In the genomic region with DNA sequence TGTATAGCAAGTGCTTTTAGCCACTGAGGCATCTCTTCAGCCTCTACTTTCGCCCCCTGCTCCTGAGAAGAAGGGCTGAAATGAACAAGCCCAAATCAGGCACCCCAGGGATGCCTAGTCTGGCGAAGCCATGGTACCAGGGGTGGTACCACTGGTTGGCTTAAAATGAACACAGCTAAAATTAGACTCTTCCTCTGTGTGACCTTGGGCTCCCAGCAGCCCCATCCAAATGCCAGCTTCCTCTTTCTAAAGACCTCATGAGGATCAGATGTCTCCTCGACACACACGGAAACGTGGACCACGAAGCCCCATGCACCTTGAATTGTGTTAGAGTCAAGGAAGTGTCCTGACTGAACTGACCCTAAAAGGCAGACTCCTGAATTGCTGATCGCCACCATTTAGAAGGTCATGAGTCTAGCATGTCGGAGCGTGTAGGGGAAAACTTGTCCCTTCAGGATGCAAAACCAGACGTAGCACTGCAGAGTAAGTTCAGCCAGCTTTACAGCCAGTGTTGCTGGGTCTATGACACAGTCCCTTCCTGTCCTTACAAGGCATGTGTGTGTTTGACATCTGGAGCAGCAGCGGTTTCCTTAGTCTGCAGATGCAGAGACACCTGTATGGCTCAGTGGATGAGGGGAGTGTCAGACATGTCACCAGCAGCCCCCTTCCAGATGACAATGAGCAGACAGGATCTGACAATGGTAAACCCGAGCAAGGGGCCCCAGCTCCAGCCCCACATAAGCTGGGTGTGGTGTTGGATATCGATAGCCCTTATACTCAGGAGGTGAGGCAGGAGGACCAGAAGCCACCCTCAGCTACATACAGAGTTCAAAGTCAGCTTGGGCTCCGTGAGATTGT, we compare ENCODE assay signal across 11 mouse cellular contexts. TPM values are rescaled to one million over a fixed set of nuclear protein-coding genes. Genes with fewer than 3 reads are reported as not detected.
DNase-seq lines count a peak whose midpoint lies in the region; ATAC-seq lines count a peak whose summit lies in the region.
"Had no signal": no experiment of that assay in that cellular context is flagged by ENCODE, and none has a peak within 500 bp of the region (broad histone marks: within the 10 kb centered on the region; RNA-seq: fewer than 3 reads in every experiment).

No protein-coding gene starts in this region.

- peak overlapping the region; percentile 20; the same call in 1 of the 2 replicates for H3K9ac ChIP-seq in kidney, embryonic 14.5 days (ENCODE audit: low read depth, low read length)
- peak overlapping the region; percentile 47; the same call in 1 of the 2 replicates for H3K9ac ChIP-seq in stomach, embryonic 16.5 days (ENCODE audit: low read length)
- H3K9ac ChIP-seq: forebrain, embryonic 15.5 days; liver, embryonic 13.5 days; midbrain, embryonic 13.5 days had no signal

- H3K4me3 ChIP-seq in kidney, embryonic 14.5 days (ENCODE audit: low read length) = no peak overlapping the region
- H3K4me3 ChIP-seq in stomach, embryonic 16.5 days (replicated peaks; ENCODE audit: low read length) = no peak overlapping the region
- H3K4me3 ChIP-seq: forebrain, embryonic 15.5 days; liver, embryonic 13.5 days; midbrain, embryonic 13.5 days had no signal

- H3K4me2 ChIP-seq in kidney, embryonic 14.5 days (replicated peaks; ENCODE audit: low read depth, low read length) = no peak overlapping the region
- H3K4me2 ChIP-seq in stomach, embryonic 16.5 days (ENCODE audit: low read depth, low read length) = no peak overlapping the region
- H3K4me2 ChIP-seq: forebrain, embryonic 15.5 days; midbrain, embryonic 13.5 days had no signal

- no peak for ATAC-seq in kidney, embryonic 14.5 days (ENCODE audit: low FRiP score, low TSS enrichment)
- ATAC-seq in stomach, embryonic 16.5 days (ENCODE audit: insufficient read depth, low FRiP score) = no peak
- ATAC-seq: midbrain, embryonic 13.5 days had no signal

- intact Hi-C loops in heart, postnatal 10 days (cut with DNase I) = loop anchor here (5.0 to 10.0 kb wide), 2 partner anchors 73 to 205 kb away; a partner anchor contains a TSS
- intact Hi-C loops in left cerebral cortex, postnatal 36 days (cut with DNase I) = no loop called here

- WGBS in kidney, embryonic 14.5 days = 77% methylated on average over 14 of the region's 14 CpGs
- WGBS in stomach, embryonic 16.5 days = 73% methylated on average over 14 of the region's 14 CpGs

- H3K4me1 ChIP-seq in kidney, embryonic 14.5 days (ENCODE audit: control insufficient read depth, insufficient read depth, low read length) = peaks cover 32% of the 10 kb centered on the region
- H3K4me1 ChIP-seq in stomach, embryonic 16.5 days (ENCODE audit: control insufficient read depth, insufficient read depth, low read length) = peaks cover 46% of the 10 kb centered on the region

- no peaks in the 10 kb centered on the region for H3K36me3 ChIP-seq in kidney, embryonic 14.5 days (ENCODE audit: control insufficient read depth, insufficient read depth, low read length)
- no peaks in the 10 kb centered on the region for H3K36me3 ChIP-seq in stomach, embryonic 16.5 days (ENCODE audit: control insufficient read depth, insufficient read depth, low read length)
- H3K36me3 ChIP-seq: forebrain, embryonic 15.5 days; liver, embryonic 13.5 days; midbrain, embryonic 13.5 days had no signal

- H3K27ac ChIP-seq in kidney, embryonic 14.5 days (ENCODE audit: low read depth, low read length) = no peak overlapping the region
- no peak overlapping the region for H3K27ac ChIP-seq in stomach, embryonic 16.5 days (ENCODE audit: low read length)
- H3K27ac ChIP-seq: forebrain, embryonic 15.5 days; liver, embryonic 13.5 days; midbrain, embryonic 13.5 days had no signal

- H3K9me3 ChIP-seq in kidney, embryonic 14.5 days (ENCODE audit: control insufficient read depth, low read length) = no peaks in the 10 kb centered on the region
- no peaks in the 10 kb centered on the region for H3K9me3 ChIP-seq in stomach, embryonic 16.5 days (replicated peaks; ENCODE audit: control insufficient read depth, low read length)
- H3K9me3 ChIP-seq: forebrain, embryonic 15.5 days; liver, embryonic 13.5 days; midbrain, embryonic 13.5 days had no signal

- DNase-seq in cerebellum, adult 11-12 months = peak; percentile 65
- DNase-seq in cerebellum, postnatal 4 days (ENCODE audit: low spot score in 2 of 2) = no peak
- DNase-seq in kidney, adult 11 months = no peak
- peak; percentile 51 to 63 for DNase-seq in heart, postnatal 10 days
- no peak for DNase-seq in adipocyte (ENCODE audit: low spot score)
- no peak for DNase-seq in left cerebral cortex, postnatal 36 days (ENCODE audit: low spot score in 2 of 2)
- DNase-seq: liver, embryonic 13.5 days had no signal

- no peaks in the 10 kb centered on the region for H3K27me3 ChIP-seq in kidney, embryonic 14.5 days (ENCODE audit: control insufficient read depth, insufficient read depth, low read length)
- H3K27me3 ChIP-seq in stomach, embryonic 16.5 days (ENCODE audit: control insufficient read depth, insufficient read depth, low read length) = no peaks in the 10 kb centered on the region

RNA-seq across cellular contexts. Expression of a gene that starts 4.2 kb away (rescaled TPM):
- polyA plus RNA-seq in kidney, embryonic 14.5 days (2014; fragmentation: Nextera tagmentation; extraction: Ambion mirVana) = 16.7 and 23.0 TPM in 2 replicates
- 10 to 100 TPM; 23.2 to 26.9 TPM for total RNA-seq in heart, postnatal 10 days (2021)
- polyA plus RNA-seq in stomach, embryonic 16.5 days (2015; fragmentation: Nextera tagmentation; extraction: Ambion mirVana) = 79.2 and 87.9 TPM in 2 replicates
- 1 to 10 TPM; 4.8 to 5.4 TPM for total RNA-seq in left cerebral cortex, postnatal 36 days (2021)

Comparison
In these comparisons a context has a peak if more than half of its experiments do, and no peak if none do; other contexts are left out.
1. DNase-seq: peak in cerebellum, adult 11-12 months (single experiment) and heart, postnatal 10 days (2 of 2); none in cerebellum, postnatal 4 days (0 of 2), kidney, adult 11 months (single experiment), adipocyte (single experiment) and left cerebral cortex, postnatal 36 days (0 of 2).